Mouse (Mus musculus): ENCODE measurements around the gene Polr2h. TPM values are rescaled to one million over a fixed set of nuclear protein-coding genes. Genes with fewer than 3 reads are reported as not detected.

Gene Polr2h
- polyA plus RNA-seq, 1 experiment: 11.0 TPM

- Histone ChIP-seq H3K4me3 (ENCODE audit: control insufficient read depth, low read depth, low read length) (no peak overlapping the region; the same call in 1 of the 2 replicates), H3K27ac (ENCODE audit: control insufficient read depth, insufficient read depth, low read depth, low read length) (no peak overlapping the region), H3K4me1 (ENCODE audit: control insufficient read depth, insufficient read depth, low read length) (peaks cover 5% of the 10 kb centered on the region; the same call in 1 of the 2 replicates), H3K36me3 (ENCODE audit: control insufficient read depth, insufficient read depth, low read length) (no peaks in the 10 kb centered on the region), H3K27me3 (ENCODE audit: control insufficient read depth, insufficient read depth, low read length) (no peaks in the 10 kb centered on the region; the same call in 1 of the 2 replicates)
- TF ChIP-seq POLR2A (IDR thresholded peaks at IDR 0.05; ENCODE audit: control insufficient read depth, low read depth, low read length) (no peak), CTCF (IDR thresholded peaks at IDR 0.05; ENCODE audit: control insufficient read depth, insufficient read depth, insufficient replicate concordance, low read depth, low read length) (no peak)
These were observed 14.9 kb downstream of the Polr2h start for GRCm38 (mm10) chr16:20732251-20732924.

GRCm38 (mm10) chr16:20732925-20733730 is 15.7 kb downstream of the Polr2h start, which contains the start of gene Chrd:
TSS of gene Chrd (plus strand) at chr16:20733127.
- no peaks in the 10 kb centered on the region for H3K36me3 ChIP-seq (ENCODE audit: control insufficient read depth, insufficient read depth, low read length)
- TF ChIP-seq CTCF (IDR thresholded peaks at IDR 0.05; ENCODE audit: control insufficient read depth, insufficient read depth, insufficient replicate concordance, low read depth, low read length) (no peak), POLR2A (IDR thresholded peaks at IDR 0.05; ENCODE audit: control insufficient read depth, low read depth, low read length) (no peak)
- no peak within 1 kb of the TSS for H3K27ac ChIP-seq (ENCODE audit: control insufficient read depth, insufficient read depth, low read depth, low read length)
- H3K27me3 ChIP-seq (ENCODE audit: control insufficient read depth, insufficient read depth, low read length): no peaks in the 10 kb centered on the region; the same call in 1 of the 2 replicates
- H3K4me1 ChIP-seq (ENCODE audit: control insufficient read depth, insufficient read depth, low read length): peaks cover 5% of the 10 kb centered on the region; the same call in 1 of the 2 replicates
- H3K4me3 ChIP-seq (ENCODE audit: control insufficient read depth, low read depth, low read length): peak within 1 kb of the TSS; percentile 26

GRCm38 (mm10) chr16:20733731-20734730 is 16.6 kb downstream of the Polr2h start, which contains the start of gene Thpo:
TSS of gene Thpo (minus strand) at chr16:20734511.
- no peak for TF ChIP-seq CTCF (IDR thresholded peaks at IDR 0.05; ENCODE audit: control insufficient read depth, insufficient read depth, insufficient replicate concordance, low read depth, low read length)
- TF ChIP-seq POLR2A (IDR thresholded peaks at IDR 0.05; ENCODE audit: control insufficient read depth, low read depth, low read length): no peak
- Histone ChIP-seq H3K36me3 (ENCODE audit: control insufficient read depth, insufficient read depth, low read length) (no peaks in the 10 kb centered on the region), H3K4me1 (ENCODE audit: control insufficient read depth, insufficient read depth, low read length) (peaks cover 5% of the 10 kb centered on the region; the same call in 1 of the 2 replicates), H3K27me3 (ENCODE audit: control insufficient read depth, insufficient read depth, low read length) (no peaks in the 10 kb centered on the region; the same call in 1 of the 2 replicates), H3K4me3 (ENCODE audit: control insufficient read depth, low read depth, low read length) (peak within 1 kb of the TSS; percentile 26), H3K27ac (ENCODE audit: control insufficient read depth, insufficient read depth, low read depth, low read length) (no peak within 1 kb of the TSS)

GRCm38 (mm10) chr16:20735651-20736050 is 18.2 kb downstream of the Polr2h start:
- peaks cover 5% of the 10 kb centered on the region; the same call in 1 of the 2 replicates for H3K4me1 ChIP-seq (ENCODE audit: control insufficient read depth, insufficient read depth, low read length)
- TF ChIP-seq POLR2A (IDR thresholded peaks at IDR 0.05; ENCODE audit: control insufficient read depth, low read depth, low read length): no peak
- TF ChIP-seq CTCF (IDR thresholded peaks at IDR 0.05; ENCODE audit: control insufficient read depth, insufficient read depth, insufficient replicate concordance, low read depth, low read length): no peak
- no peaks in the 10 kb centered on the region for H3K36me3 ChIP-seq (ENCODE audit: control insufficient read depth, insufficient read depth, low read length)
- H3K4me3 ChIP-seq (ENCODE audit: control insufficient read depth, low read depth, low read length): no peak overlapping the region
- no peak overlapping the region for H3K27ac ChIP-seq (ENCODE audit: control insufficient read depth, insufficient read depth, low read depth, low read length)
- H3K27me3 ChIP-seq (ENCODE audit: control insufficient read depth, insufficient read depth, low read length): no peaks in the 10 kb centered on the region; the same call in 1 of the 2 replicates

GRCm38 (mm10) chr16:20736168-20736567 is 18.7 kb downstream of the Polr2h start:
- no peak overlapping the region for H3K4me3 ChIP-seq (ENCODE audit: control insufficient read depth, low read depth, low read length)
- TF ChIP-seq CTCF (IDR thresholded peaks at IDR 0.05; ENCODE audit: control insufficient read depth, insufficient read depth, insufficient replicate concordance, low read depth, low read length) (no peak), POLR2A (IDR thresholded peaks at IDR 0.05; ENCODE audit: control insufficient read depth, low read depth, low read length) (no peak)
- H3K27ac ChIP-seq (ENCODE audit: control insufficient read depth, insufficient read depth, low read depth, low read length): no peak overlapping the region
- no peaks in the 10 kb centered on the region; the same call in 1 of the 2 replicates for H3K27me3 ChIP-seq (ENCODE audit: control insufficient read depth, insufficient read depth, low read length)
- no peaks in the 10 kb centered on the region for H3K36me3 ChIP-seq (ENCODE audit: control insufficient read depth, insufficient read depth, low read length)
- peaks cover 5% of the 10 kb centered on the region; the same call in 1 of the 2 replicates for H3K4me1 ChIP-seq (ENCODE audit: control insufficient read depth, insufficient read depth, low read length)

- Histone ChIP-seq H3K27me3 (ENCODE audit: control insufficient read depth, insufficient read depth, low read length) (no peaks in the 10 kb centered on the region; the same call in 1 of the 2 replicates), H3K4me1 (ENCODE audit: control insufficient read depth, insufficient read depth, low read length) (peaks cover 5% of the 10 kb centered on the region; the same call in 1 of the 2 replicates), H3K4me3 (ENCODE audit: control insufficient read depth, low read depth, low read length) (no peak overlapping the region), H3K27ac (ENCODE audit: control insufficient read depth, insufficient read depth, low read depth, low read length) (no peak overlapping the region), H3K36me3 (ENCODE audit: control insufficient read depth, insufficient read depth, low read length) (no peaks in the 10 kb centered on the region)
- TF ChIP-seq POLR2A (IDR thresholded peaks at IDR 0.05; ENCODE audit: control insufficient read depth, low read depth, low read length): no peak
- TF ChIP-seq CTCF (IDR thresholded peaks at IDR 0.05; ENCODE audit: control insufficient read depth, insufficient read depth, insufficient replicate concordance, low read depth, low read length): no peak
These were observed 19.4 kb downstream of the Polr2h start for GRCm38 (mm10) chr16:20736823-20737222.

Data from testis, adult 2 months (tissue).